Mouse (Mus musculus): ENCODE measurements around the gene Anapc4. TPM values are rescaled to one million over a fixed set of nuclear protein-coding genes. Genes with fewer than 3 reads are reported as not detected.

Gene Anapc4
- polyA plus RNA-seq (2016; fragmentation: Nextera tagmentation; extraction: Ambion mirVana) = 95.9 and 106 TPM in 2 replicates

GRCm38 (mm10) chr5:52833761-52834274 lies at the start of gene Anapc4:
Gene Anapc4 (plus strand): TSS chr5:52834012.
- peaks cover 26% of the 10 kb centered on the region for H3K36me3 ChIP-seq
- H3K27ac ChIP-seq = peak within 1 kb of the TSS; percentile 94
- H3K27me3 ChIP-seq (ENCODE audit: insufficient read depth, poor library complexity, severe bottlenecking) = no peaks in the 10 kb centered on the region
- peak; percentile 100 for DNase-seq (ENCODE audit: low spot score)
- under 1% methylated on average over 50 of the region's 50 CpGs for WGBS
- H3K9me3 ChIP-seq = 0 out of 2 replicates have a peak, but pooled peaks cover 3% of the 10 kb centered on the region
- peak within 1 kb of the TSS; percentile 84 for H3K4me3 ChIP-seq
- peaks cover 15% of the 10 kb centered on the region for H3K4me1 ChIP-seq (replicated peaks)

- WGBS = 90% methylated on average over 7 of the region's 7 CpGs
- no peak for DNase-seq (ENCODE audit: low spot score)
- Histone ChIP-seq H3K9me3 (no peaks in the 10 kb centered on the region), H3K27me3 (ENCODE audit: insufficient read depth, poor library complexity, severe bottlenecking) (no peaks in the 10 kb centered on the region), H3K36me3 (peaks cover 21% of the 10 kb centered on the region), H3K4me3 (no peak overlapping the region), H3K4me1 (replicated peaks) (peaks cover 4% of the 10 kb centered on the region; the same call in 1 of the 2 replicates), H3K27ac (no peak overlapping the region)
Measured at GRCm38 (mm10) chr5:52786556-52787322, 47.1 kb upstream of the Anapc4 start.

- Histone ChIP-seq H3K9me3 (no peaks in the 10 kb centered on the region), H3K4me3 (no peak overlapping the region), H3K36me3 (peaks cover 35% of the 10 kb centered on the region), H3K27me3 (ENCODE audit: insufficient read depth, poor library complexity, severe bottlenecking) (no peaks in the 10 kb centered on the region), H3K27ac (no peak overlapping the region), H3K4me1 (replicated peaks) (no peaks in the 10 kb centered on the region)
- DNase-seq (ENCODE audit: low spot score) = no peak
- 95% methylated on average over 9 of the region's 9 CpGs for WGBS
Measured at GRCm38 (mm10) chr5:52793230-52793629, 40.6 kb upstream of the Anapc4 start.

GRCm38 (mm10) chr5:52794109-52794508 lies 39.7 kb upstream of the Anapc4 start:
- Histone ChIP-seq H3K4me1 (replicated peaks) (no peaks in the 10 kb centered on the region), H3K36me3 (peaks cover 42% of the 10 kb centered on the region), H3K9me3 (no peaks in the 10 kb centered on the region), H3K27me3 (ENCODE audit: insufficient read depth, poor library complexity, severe bottlenecking) (no peaks in the 10 kb centered on the region), H3K27ac (no peak overlapping the region), H3K4me3 (no peak overlapping the region)
- DNase-seq (ENCODE audit: low spot score) = no peak
- WGBS = 92% methylated on average over 9 of the region's 9 CpGs

- WGBS = 90% methylated on average over 12 of the region's 12 CpGs
- Histone ChIP-seq H3K4me1 (replicated peaks) (no peaks in the 10 kb centered on the region), H3K27me3 (ENCODE audit: insufficient read depth, poor library complexity, severe bottlenecking) (no peaks in the 10 kb centered on the region), H3K4me3 (no peak overlapping the region), H3K36me3 (peaks cover 61% of the 10 kb centered on the region), H3K27ac (no peak overlapping the region), H3K9me3 (no peaks in the 10 kb centered on the region)
- no peak for DNase-seq (ENCODE audit: low spot score)
Measured at GRCm38 (mm10) chr5:52799274-52799985, 34.4 kb upstream of the Anapc4 start.

GRCm38 (mm10) chr5:52805801-52806200 lies 28.0 kb upstream of the Anapc4 start:
- Histone ChIP-seq H3K4me1 (replicated peaks) (no peaks in the 10 kb centered on the region), H3K4me3 (no peak overlapping the region), H3K27me3 (ENCODE audit: insufficient read depth, poor library complexity, severe bottlenecking) (no peaks in the 10 kb centered on the region), H3K36me3 (peaks cover 66% of the 10 kb centered on the region), H3K9me3 (no peaks in the 10 kb centered on the region), H3K27ac (no peak overlapping the region)
- no peak for DNase-seq (ENCODE audit: low spot score)
- WGBS = 84% methylated on average over 4 of the region's 4 CpGs

GRCm38 (mm10) chr5:52806349-52806748 lies 27.5 kb upstream of the Anapc4 start:
- WGBS = 89% methylated on average over 8 of the region's 8 CpGs
- H3K4me3 ChIP-seq = no peak overlapping the region
- H3K27me3 ChIP-seq (ENCODE audit: insufficient read depth, poor library complexity, severe bottlenecking) = no peaks in the 10 kb centered on the region
- H3K27ac ChIP-seq = no peak overlapping the region
- no peaks in the 10 kb centered on the region for H3K9me3 ChIP-seq
- H3K36me3 ChIP-seq = peaks cover 70% of the 10 kb centered on the region
- no peaks in the 10 kb centered on the region for H3K4me1 ChIP-seq (replicated peaks)
- no peak for DNase-seq (ENCODE audit: low spot score)

- Histone ChIP-seq H3K27me3 (ENCODE audit: insufficient read depth, poor library complexity, severe bottlenecking) (no peaks in the 10 kb centered on the region), H3K27ac (no peak overlapping the region), H3K9me3 (no peaks in the 10 kb centered on the region), H3K4me1 (replicated peaks) (no peaks in the 10 kb centered on the region), H3K4me3 (no peak overlapping the region), H3K36me3 (peaks cover 73% of the 10 kb centered on the region)
- no peak for DNase-seq (ENCODE audit: low spot score)
- WGBS = 92% methylated on average over 7 of the region's 7 CpGs
Measured at GRCm38 (mm10) chr5:52807030-52807429, 26.8 kb upstream of the Anapc4 start.

- H3K27me3 ChIP-seq (ENCODE audit: insufficient read depth, poor library complexity, severe bottlenecking) = no peaks in the 10 kb centered on the region
- no peak overlapping the region for H3K4me3 ChIP-seq
- no peak overlapping the region for H3K27ac ChIP-seq
- no peaks in the 10 kb centered on the region for H3K9me3 ChIP-seq
- DNase-seq (ENCODE audit: low spot score) = no peak
- peaks cover 66% of the 10 kb centered on the region for H3K36me3 ChIP-seq
- no peaks in the 10 kb centered on the region for H3K4me1 ChIP-seq (replicated peaks)
- 92% methylated on average over 6 of the region's 6 CpGs for WGBS
Measured at GRCm38 (mm10) chr5:52810446-52810845, 23.4 kb upstream of the Anapc4 start.

- DNase-seq (ENCODE audit: low spot score) = no peak
- no peaks in the 10 kb centered on the region for H3K9me3 ChIP-seq
- 93% methylated on average over 14 of the region's 14 CpGs for WGBS
- no peaks in the 10 kb centered on the region for H3K27me3 ChIP-seq (ENCODE audit: insufficient read depth, poor library complexity, severe bottlenecking)
- H3K36me3 ChIP-seq = peaks cover 62% of the 10 kb centered on the region
- no peaks in the 10 kb centered on the region for H3K4me1 ChIP-seq (replicated peaks)
- no peak overlapping the region for H3K27ac ChIP-seq
- H3K4me3 ChIP-seq = no peak overlapping the region
Measured at GRCm38 (mm10) chr5:52811056-52811455, 22.8 kb upstream of the Anapc4 start.

GRCm38 (mm10) chr5:52812456-52812855 lies 21.4 kb upstream of the Anapc4 start:
- Histone ChIP-seq H3K27me3 (ENCODE audit: insufficient read depth, poor library complexity, severe bottlenecking) (no peaks in the 10 kb centered on the region), H3K4me1 (replicated peaks) (no peaks in the 10 kb centered on the region), H3K4me3 (no peak overlapping the region), H3K36me3 (peaks cover 67% of the 10 kb centered on the region), H3K9me3 (no peaks in the 10 kb centered on the region), H3K27ac (no peak overlapping the region)
- WGBS = 94% methylated on average over 10 of the region's 10 CpGs
- no peak for DNase-seq (ENCODE audit: low spot score)

GRCm38 (mm10) chr5:52813312-52813711 lies 20.5 kb upstream of the Anapc4 start:
- Histone ChIP-seq H3K9me3 (no peaks in the 10 kb centered on the region), H3K27me3 (ENCODE audit: insufficient read depth, poor library complexity, severe bottlenecking) (no peaks in the 10 kb centered on the region), H3K4me3 (no peak overlapping the region), H3K4me1 (replicated peaks) (no peaks in the 10 kb centered on the region), H3K36me3 (peaks cover 59% of the 10 kb centered on the region), H3K27ac (no peak overlapping the region)
- 91% methylated on average over 7 of the region's 7 CpGs for whole genome bisulfite sequencing
- no peak for DNase-seq (ENCODE audit: low spot score)

GRCm38 (mm10) chr5:52818676-52819075 lies 15.1 kb upstream of the Anapc4 start:
- peaks cover 52% of the 10 kb centered on the region for H3K36me3 ChIP-seq
- H3K27me3 ChIP-seq (ENCODE audit: insufficient read depth, poor library complexity, severe bottlenecking) = no peaks in the 10 kb centered on the region
- H3K4me1 ChIP-seq (replicated peaks) = no peaks in the 10 kb centered on the region
- no peak for DNase-seq (ENCODE audit: low spot score)
- H3K9me3 ChIP-seq = no peaks in the 10 kb centered on the region
- 93% methylated on average over 7 of the region's 7 CpGs for WGBS
- H3K27ac ChIP-seq = no peak overlapping the region
- no peak overlapping the region for H3K4me3 ChIP-seq
